Mouse (Mus musculus) liver, embryonic 13.5 days (tissue): Measurements from ENCODE around the gene Cops4. TPM values are rescaled to one million over a fixed set of nuclear protein-coding genes. Genes with fewer than 3 reads are reported as not detected.

Experiments used
- ATAC-seq: fragments of 200-750 bp; cut with Nextera tagmentation; 2 replicates; pipeline ENCODE4 v1.8.0; 2017; ENCODE audit warnings: low read depth, mild to moderate bottlenecking, moderate number of reproducible peaks, moderate library complexity
- DNase-seq: peaks from one replicate; pipeline ENCODE4 v3.0.0; 2022
- H3K27ac ChIP-seq: fragments of 300-500 bp; sonication (generic); 2 replicates; pipeline ENCODE4 v1.5.1; 2015; ENCODE audit warnings: moderate library complexity, mild to moderate bottlenecking, inconsistent platforms
- H3K27me3 ChIP-seq: fragments of 300-500 bp; sonication (generic); 2 replicates; pipeline ENCODE4 v1.6.1; 2015; ENCODE audit warnings: mild to moderate bottlenecking, inconsistent platforms
- H3K36me3 ChIP-seq: fragments of 300-500 bp; sonication (generic); 2 replicates; pipeline ENCODE4 v1.6.1; 2015; ENCODE audit warnings: mild to moderate bottlenecking, inconsistent platforms
- H3K4me1 ChIP-seq: fragments of 300-500 bp; sonication (generic); replicated peaks from 2 replicates; pipeline ENCODE4 v1.6.1; 2015; ENCODE audit warnings: inconsistent platforms
- H3K4me2 ChIP-seq: fragments of 300-500 bp; sonication (generic); 2 replicates; pipeline ENCODE4 v1.6.1; 2015; ENCODE audit warnings: inconsistent platforms, mild to moderate bottlenecking, moderate library complexity
- H3K4me3 ChIP-seq: fragments of 300-500 bp; sonication (generic); replicated peaks from 2 replicates; pipeline ENCODE4 v1.5.1; 2015; ENCODE audit warnings: mild to moderate bottlenecking, inconsistent platforms
- H3K9ac ChIP-seq: fragments of 300-500 bp; sonication (generic); 2 replicates; pipeline ENCODE4 v1.6.1; 2015; ENCODE audit warnings: mild to moderate bottlenecking, inconsistent platforms
- H3K9me3 ChIP-seq: fragments of 300-500 bp; sonication (generic); replicated peaks from 2 replicates; pipeline ENCODE4 v1.6.1; 2016; ENCODE audit warnings: inconsistent platforms
- WGBS: fragments of 180-500 bp; shearing (Covaris S2); methylation state at CpG from one replicate; pipeline ENCODE4 v1.1.7; 2015; ENCODE audit not compliant: insufficient replicate concordance; 5-methylcytosine and 5-hydroxymethylcytosine counted together
- polyA plus RNA-seq: library from polyadenylated mRNA; unstranded; fragments of >200 nt; fragmentation: Nextera tagmentation; extraction: Ambion mirVana; gene quantifications from 2 replicates; pipeline ENCODE4 v1.2.1, GENCODE M21; 2015

Gene Cops4
- polyA plus RNA-seq, 1 experiment from 2014 or later: 96.0 TPM

- H3K4me3 ChIP-seq: no peak overlapping the region
- no peak overlapping the region for H3K27ac ChIP-seq
- H3K27me3 ChIP-seq: no peaks in the 10 kb centered on the region
- H3K9ac ChIP-seq: no peak overlapping the region
- DNase-seq: no peak
- WGBS: 75% methylated on average over 6 of the region's 6 CpGs
- no peaks in the 10 kb centered on the region for H3K9me3 ChIP-seq
- no peak overlapping the region for H3K4me2 ChIP-seq
- 0 out of 2 replicates have a peak, but pooled peaks cover 2% of the 10 kb centered on the region for H3K4me1 ChIP-seq
- peaks cover 82% of the 10 kb centered on the region for H3K36me3 ChIP-seq
- no peak for ATAC-seq
Observed at GRCm38 (mm10) chr5:100546294-100547080, 28.4 kb downstream of the Cops4 start.

GRCm38 (mm10) chr5:100548236-100548635 lies 30.1 kb downstream of the Cops4 start:
- Histone ChIP-seq H3K4me2 (no peak overlapping the region), H3K4me3 (no peak overlapping the region), H3K9ac (no peak overlapping the region), H3K36me3 (peaks cover 65% of the 10 kb centered on the region), H3K27ac (no peak overlapping the region), H3K9me3 (no peaks in the 10 kb centered on the region), H3K27me3 (no peaks in the 10 kb centered on the region), H3K4me1 (peaks cover 9% of the 10 kb centered on the region)
- DNase-seq: no peak
- ATAC-seq: peak; percentile 47; the same call in 1 of the 2 replicates
- 80% methylated on average over 2 of the region's 2 CpGs for WGBS

- Histone ChIP-seq H3K9ac (no peak overlapping the region), H3K4me3 (no peak overlapping the region), H3K9me3 (no peaks in the 10 kb centered on the region), H3K27me3 (no peaks in the 10 kb centered on the region), H3K4me1 (peaks cover 9% of the 10 kb centered on the region), H3K36me3 (peaks cover 55% of the 10 kb centered on the region), H3K4me2 (no peak overlapping the region), H3K27ac (no peak overlapping the region)
- ATAC-seq: no peak
- WGBS: 85% methylated on average over 4 of the region's 4 CpGs
- DNase-seq: no peak
Observed at GRCm38 (mm10) chr5:100549311-100549710, 31.2 kb downstream of the Cops4 start.

- DNase-seq (no peak), ATAC-seq (no peak)
- peaks cover 47% of the 10 kb centered on the region for H3K36me3 ChIP-seq
- H3K4me3 ChIP-seq: no peak overlapping the region
- no peaks in the 10 kb centered on the region for H3K9me3 ChIP-seq
- 77% methylated on average over 1 of the region's 1 CpGs for WGBS
- no peak overlapping the region for H3K9ac ChIP-seq
- no peak overlapping the region for H3K27ac ChIP-seq
- H3K4me1 ChIP-seq: peaks cover 9% of the 10 kb centered on the region
- no peaks in the 10 kb centered on the region for H3K27me3 ChIP-seq
- H3K4me2 ChIP-seq: no peak overlapping the region
Observed at GRCm38 (mm10) chr5:100550151-100550550, 32.0 kb downstream of the Cops4 start.

- H3K4me2 ChIP-seq: no peak overlapping the region
- H3K4me3 ChIP-seq: no peak overlapping the region
- no peaks in the 10 kb centered on the region for H3K9me3 ChIP-seq
- 27% methylated on average over 2 of the region's 2 CpGs for WGBS
- H3K36me3 ChIP-seq: peaks cover 30% of the 10 kb centered on the region
- H3K27me3 ChIP-seq: no peaks in the 10 kb centered on the region
- no peak for DNase-seq
- peaks cover 9% of the 10 kb centered on the region for H3K4me1 ChIP-seq
- no peak overlapping the region for H3K27ac ChIP-seq
- peak; percentile 58 for ATAC-seq
- H3K9ac ChIP-seq: no peak overlapping the region
Observed at GRCm38 (mm10) chr5:100551952-100552351, 33.8 kb downstream of the Cops4 start.

- peaks cover 16% of the 10 kb centered on the region for H3K36me3 ChIP-seq
- WGBS: 49% methylated on average over 8 of the region's 8 CpGs
- H3K4me3 ChIP-seq: no peak overlapping the region
- H3K27me3 ChIP-seq: no peaks in the 10 kb centered on the region
- DNase-seq (no peak), ATAC-seq (no peak)
- H3K27ac ChIP-seq: no peak overlapping the region
- H3K4me1 ChIP-seq: peaks cover 16% of the 10 kb centered on the region
- H3K9ac ChIP-seq: no peak overlapping the region
- no peak overlapping the region for H3K4me2 ChIP-seq
- no peaks in the 10 kb centered on the region for H3K9me3 ChIP-seq
Observed at GRCm38 (mm10) chr5:100553426-100553825, 35.3 kb downstream of the Cops4 start.

GRCm38 (mm10) chr5:100557019-100557418 lies 38.9 kb downstream of the Cops4 start:
- Histone ChIP-seq H3K36me3 (no peaks in the 10 kb centered on the region), H3K9ac (no peak overlapping the region), H3K27me3 (no peaks in the 10 kb centered on the region), H3K9me3 (no peaks in the 10 kb centered on the region), H3K4me3 (no peak overlapping the region), H3K4me2 (no peak overlapping the region), H3K27ac (no peak overlapping the region), H3K4me1 (peaks cover 9% of the 10 kb centered on the region)
- DNase-seq: no peak
- no peak for ATAC-seq
- 65% methylated on average over 14 of the region's 14 CpGs for WGBS

GRCm38 (mm10) chr5:100557537-100557936 lies 39.4 kb downstream of the Cops4 start:
- no peak for ATAC-seq

GRCm38 (mm10) chr5:100558783-100559182 lies 40.7 kb downstream of the Cops4 start:
- H3K9ac ChIP-seq: no peak overlapping the region
- WGBS: 68% methylated on average over 3 of the region's 3 CpGs
- no peak for ATAC-seq
- peaks cover 7% of the 10 kb centered on the region; the same call in 1 of the 2 replicates for H3K4me1 ChIP-seq
- H3K27ac ChIP-seq: no peak overlapping the region
- no peak for DNase-seq
- H3K4me2 ChIP-seq: no peak overlapping the region
- H3K4me3 ChIP-seq: no peak overlapping the region
- H3K27me3 ChIP-seq: no peaks in the 10 kb centered on the region
- H3K36me3 ChIP-seq: no peaks in the 10 kb centered on the region
- H3K9me3 ChIP-seq: no peaks in the 10 kb centered on the region

More at GRCm38 (mm10) chr5:100557537-100557936, 39.4 kb downstream of the Cops4 start:
- Histone ChIP-seq H3K27me3 (no peaks in the 10 kb centered on the region), H3K4me1 (peaks cover 7% of the 10 kb centered on the region; the same call in 1 of the 2 replicates), H3K4me3 (no peak overlapping the region), H3K36me3 (no peaks in the 10 kb centered on the region), H3K27ac (no peak overlapping the region), H3K9me3 (no peaks in the 10 kb centered on the region), H3K4me2 (no peak overlapping the region), H3K9ac (no peak overlapping the region)
- DNase-seq: no peak
- WGBS: 43% methylated on average over 9 of the region's 9 CpGs

GRCm38 (mm10) chr5:100559357-100559756 lies 41.2 kb downstream of the Cops4 start:
- Histone ChIP-seq H3K36me3 (no peaks in the 10 kb centered on the region), H3K27ac (no peak overlapping the region), H3K9ac (no peak overlapping the region), H3K4me3 (no peak overlapping the region), H3K9me3 (no peaks in the 10 kb centered on the region), H3K4me1 (peaks cover 7% of the 10 kb centered on the region; the same call in 1 of the 2 replicates), H3K27me3 (no peaks in the 10 kb centered on the region), H3K4me2 (no peak overlapping the region)
- 81% methylated on average over 7 of the region's 7 CpGs for WGBS
- ATAC-seq: no peak
- no peak for DNase-seq

- WGBS: 78% methylated on average over 9 of the region's 9 CpGs
- no peak overlapping the region for H3K9ac ChIP-seq
- H3K36me3 ChIP-seq: no peaks in the 10 kb centered on the region
- H3K9me3 ChIP-seq: no peaks in the 10 kb centered on the region
- no peak overlapping the region for H3K27ac ChIP-seq
- no peaks in the 10 kb centered on the region for H3K27me3 ChIP-seq
- ATAC-seq (no peak), DNase-seq (no peak)
- H3K4me3 ChIP-seq: no peak overlapping the region
- H3K4me1 ChIP-seq: peaks cover 9% of the 10 kb centered on the region
- H3K4me2 ChIP-seq: no peak overlapping the region
Observed at GRCm38 (mm10) chr5:100562702-100563101, 44.6 kb downstream of the Cops4 start.

- Histone ChIP-seq H3K9me3 (no peaks in the 10 kb centered on the region), H3K9ac (no peak overlapping the region), H3K27ac (peak overlapping the region; percentile 9; the same call in 1 of the 2 replicates), H3K4me3 (no peak overlapping the region), H3K4me1 (peaks cover 35% of the 10 kb centered on the region), H3K36me3 (no peaks in the 10 kb centered on the region), H3K4me2 (no peak overlapping the region), H3K27me3 (peaks cover 16% of the 10 kb centered on the region)
- WGBS: 58% methylated on average over 2 of the region's 2 CpGs
- no peak for ATAC-seq
- no peak for DNase-seq
Observed at GRCm38 (mm10) chr5:100566798-100567197, 48.7 kb downstream of the Cops4 start.
